Mouse (Mus musculus): Measurements from ENCODE around the gene Gpr152. TPM values are rescaled to one million over a fixed set of nuclear protein-coding genes. Genes with fewer than 3 reads are reported as not detected.
"Not testable (repeated sequence)": the region's sequence is repeated elsewhere in the genome, so short reads cannot be mapped to it uniquely, and the experiment has no call there.

Gpr152 gene
- polyA plus RNA-seq, 1 experiment from 2014 or later = not detected

- Histone ChIP-seq H3K4me2 (replicated peaks; ENCODE audit: low read depth) (no peak overlapping the region), H3K4me1 (replicated peaks; ENCODE audit: control insufficient read depth, insufficient read depth) (peaks cover 10% of the 10 kb centered on the region), H3K27me3 (ENCODE audit: control insufficient read depth, insufficient read depth, low read length) (no peaks in the 10 kb centered on the region), H3K36me3 (ENCODE audit: control insufficient read depth, insufficient read depth, low read length) (0 out of 2 replicates have a peak, but pooled peaks cover 4% of the 10 kb centered on the region), H3K9ac (ENCODE audit: low read length) (no peak overlapping the region), H3K27ac (replicated peaks) (no peak overlapping the region), H3K9me3 (ENCODE audit: control insufficient read depth, low read length) (no peaks in the 10 kb centered on the region), H3K4me3 (ENCODE audit: low read depth, low read length) (no peak overlapping the region)
- no peak for DNase-seq (ENCODE audit: low spot score)
- TF ChIP-seq CTCF (IDR thresholded peaks at IDR 0.05; ENCODE audit: low read depth) (peak; percentile 25; the same call in 1 of the 2 replicates), EP300 (optimal IDR thresholded peaks at IDR 0.05) (no peak)
- 70% methylated on average over 7 of the region's 7 CpGs for WGBS
- ATAC-seq (ENCODE audit: low FRiP score, low TSS enrichment) = no peak
Measured at GRCm38 (mm10) chr19:4122411-4123370, 16.9 kb upstream of the Gpr152 start.

- peaks cover 10% of the 10 kb centered on the region for H3K4me1 ChIP-seq (replicated peaks; ENCODE audit: control insufficient read depth, insufficient read depth)
- H3K9ac ChIP-seq (ENCODE audit: low read length) = no peak overlapping the region
- no peak overlapping the region for H3K27ac ChIP-seq (replicated peaks)
- H3K4me3 ChIP-seq (ENCODE audit: low read depth, low read length) = no peak overlapping the region
- DNase-seq (ENCODE audit: low spot score) (no peak), ATAC-seq (ENCODE audit: low FRiP score, low TSS enrichment) (no peak)
- no peak overlapping the region for H3K4me2 ChIP-seq (replicated peaks; ENCODE audit: low read depth)
- H3K27me3 ChIP-seq (ENCODE audit: control insufficient read depth, insufficient read depth, low read length) = no peaks in the 10 kb centered on the region
- peaks cover 6% of the 10 kb centered on the region for H3K36me3 ChIP-seq (ENCODE audit: control insufficient read depth, insufficient read depth, low read length)
- WGBS = 66% methylated on average over 4 of the region's 4 CpGs
- no peaks in the 10 kb centered on the region for H3K9me3 ChIP-seq (ENCODE audit: control insufficient read depth, low read length)
- TF ChIP-seq EP300 (optimal IDR thresholded peaks at IDR 0.05) = no peak
- no peak for TF ChIP-seq CTCF (IDR thresholded peaks at IDR 0.05; ENCODE audit: low read depth)
Measured at GRCm38 (mm10) chr19:4124432-4124831, 15.2 kb upstream of the Gpr152 start.

- Histone ChIP-seq H3K4me2 (replicated peaks; ENCODE audit: low read depth) (peak overlapping the region; percentile 48), H3K4me3 (ENCODE audit: low read depth, low read length) (peak overlapping the region; percentile 84), H3K36me3 (ENCODE audit: control insufficient read depth, insufficient read depth, low read length) (peaks cover 11% of the 10 kb centered on the region), H3K4me1 (replicated peaks; ENCODE audit: control insufficient read depth, insufficient read depth) (peaks cover 10% of the 10 kb centered on the region), H3K27ac (replicated peaks) (0 out of 2 replicates have a peak overlapping the region, but pooled peaks have one; percentile 18)
- 23% methylated on average over 2 of the region's 4 CpGs for WGBS
- H3K9me3 ChIP-seq (ENCODE audit: control insufficient read depth, low read length); H3K27me3 ChIP-seq (ENCODE audit: control insufficient read depth, insufficient read depth, low read length); DNase-seq (ENCODE audit: low spot score); H3K9ac ChIP-seq (ENCODE audit: low read length): not testable (repeated sequence)
- peak; percentile 25 for ATAC-seq (ENCODE audit: low FRiP score, low TSS enrichment)
Measured at GRCm38 (mm10) chr19:4125268-4125667, 14.3 kb upstream of the Gpr152 start.

- TF ChIP-seq EP300 (optimal IDR thresholded peaks at IDR 0.05) (no peak), CTCF (IDR thresholded peaks at IDR 0.05; ENCODE audit: low read depth) (peak; percentile 79)
- Histone ChIP-seq H3K27ac (replicated peaks) (peak within 1 kb of the TSS; percentile 81), H3K27me3 (ENCODE audit: control insufficient read depth, insufficient read depth, low read length) (no peaks in the 10 kb centered on the region), H3K4me2 (replicated peaks; ENCODE audit: low read depth) (peak within 1 kb of the TSS; percentile 77), H3K9me3 (ENCODE audit: control insufficient read depth, low read length) (no peaks in the 10 kb centered on the region), H3K4me1 (replicated peaks; ENCODE audit: control insufficient read depth, insufficient read depth) (0 out of 2 replicates have a peak, but pooled peaks cover 3% of the 10 kb centered on the region), H3K9ac (ENCODE audit: low read length) (peak within 1 kb of the TSS; percentile 89), H3K36me3 (ENCODE audit: control insufficient read depth, insufficient read depth, low read length) (peaks cover 11% of the 10 kb centered on the region), H3K4me3 (ENCODE audit: low read depth, low read length) (peak within 1 kb of the TSS; percentile 84)
- WGBS = 1% methylated on average over 57 of the region's 64 CpGs
- ATAC-seq (ENCODE audit: low FRiP score, low TSS enrichment) (peak; percentile 96), DNase-seq (ENCODE audit: low spot score) (peak; percentile 99)
Measured at GRCm38 (mm10) chr19:4125741-4126696, 13.6 kb upstream of the Gpr152 start, which contains the start of gene Aip. Aip (minus strand) TSS chr19:4125858.

- peak overlapping the region; percentile 77 for H3K4me2 ChIP-seq (replicated peaks; ENCODE audit: low read depth)
- peaks cover 13% of the 10 kb centered on the region for H3K36me3 ChIP-seq (ENCODE audit: control insufficient read depth, insufficient read depth, low read length)
- no peaks in the 10 kb centered on the region for H3K9me3 ChIP-seq (ENCODE audit: control insufficient read depth, low read length)
- H3K4me3 ChIP-seq (ENCODE audit: low read depth, low read length) = peak overlapping the region; percentile 84
- H3K4me1 ChIP-seq (replicated peaks; ENCODE audit: control insufficient read depth, insufficient read depth) = 0 out of 2 replicates have a peak, but pooled peaks cover 3% of the 10 kb centered on the region
- TF ChIP-seq EP300 (optimal IDR thresholded peaks at IDR 0.05) = no peak
- TF ChIP-seq CTCF (IDR thresholded peaks at IDR 0.05; ENCODE audit: low read depth) = no peak
- DNase-seq (ENCODE audit: low spot score) (peak; percentile 62), ATAC-seq (ENCODE audit: low FRiP score, low TSS enrichment) (no peak)
- H3K9ac ChIP-seq (ENCODE audit: low read length) = peak overlapping the region; percentile 89
- peak overlapping the region; percentile 81 for H3K27ac ChIP-seq (replicated peaks)
- H3K27me3 ChIP-seq (ENCODE audit: control insufficient read depth, insufficient read depth, low read length) = no peaks in the 10 kb centered on the region
- 41% methylated on average over 7 of the region's 7 CpGs for WGBS
Measured at GRCm38 (mm10) chr19:4126759-4127495, 12.7 kb upstream of the Gpr152 start.
